Mouse (Mus musculus) spleen, adult 18-20 months (tissue): ENCODE data around the gene Oard1.

Experiments
- DNase-seq, 2 experiments: peaks; one replicate each; pipeline ENCODE4 v3.0.0; 2022; ENCODE audit warnings: mixed read lengths in 2 of 2

Gene Oard1

DNA sequence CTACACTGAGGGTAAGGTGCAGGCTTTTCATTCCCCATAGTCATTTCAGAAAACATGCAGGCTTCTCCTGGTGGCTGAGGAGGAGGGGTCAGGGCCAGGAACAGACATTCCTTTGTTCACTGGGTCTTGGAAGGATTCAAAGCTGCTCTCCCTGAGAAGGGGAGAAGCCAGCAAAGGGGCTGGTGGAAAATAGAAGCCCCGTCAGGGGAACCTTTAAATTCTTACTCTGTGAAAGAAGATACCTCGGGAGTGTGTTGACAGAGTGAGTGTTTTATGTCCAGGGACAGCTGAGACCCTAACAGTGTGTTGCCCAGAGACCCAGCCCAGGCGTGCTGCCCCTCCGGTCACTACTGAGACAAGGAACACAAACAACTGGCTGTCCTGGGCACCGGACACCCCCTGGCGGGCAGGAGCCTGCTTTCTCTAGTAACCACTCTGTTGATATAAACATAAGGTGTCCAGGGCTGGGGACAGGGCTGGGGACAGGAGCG is 27.7 kb downstream of the Oard1 start:
- no peak for DNase-seq

DNA sequence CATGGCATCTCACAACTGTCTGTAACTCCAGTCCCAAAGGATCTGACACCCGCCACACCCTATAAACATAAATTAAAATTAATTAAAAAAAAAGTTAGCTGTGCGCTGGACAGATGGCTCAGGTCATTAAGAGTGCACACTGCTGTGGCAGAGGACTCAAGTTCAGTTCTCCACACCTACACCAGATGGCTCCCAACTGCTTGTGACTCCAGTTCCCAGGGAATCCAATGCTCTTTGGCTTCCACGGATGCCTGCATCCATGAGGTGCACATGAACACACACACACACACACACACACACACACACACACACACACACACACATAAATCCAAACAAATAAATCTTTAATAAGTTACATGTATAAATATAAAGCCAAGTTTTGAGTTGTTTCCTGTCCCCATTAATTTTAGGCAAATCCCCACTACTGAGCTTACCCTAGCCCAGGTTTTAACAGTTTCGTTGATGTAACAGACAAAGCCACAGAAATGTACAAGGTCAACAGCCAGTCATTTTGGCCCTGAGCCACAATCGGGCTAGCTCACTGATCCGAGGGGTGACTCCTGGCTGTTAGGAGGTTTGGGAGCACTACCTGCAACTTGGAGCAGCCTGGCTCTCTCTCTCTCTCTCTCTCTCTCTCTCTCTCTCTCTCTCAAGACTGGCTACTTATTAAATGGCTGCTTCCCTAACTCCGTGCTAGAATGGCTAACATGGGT is 33.1 kb downstream of the Oard1 start:
- no peak for DNase-seq

DNA sequence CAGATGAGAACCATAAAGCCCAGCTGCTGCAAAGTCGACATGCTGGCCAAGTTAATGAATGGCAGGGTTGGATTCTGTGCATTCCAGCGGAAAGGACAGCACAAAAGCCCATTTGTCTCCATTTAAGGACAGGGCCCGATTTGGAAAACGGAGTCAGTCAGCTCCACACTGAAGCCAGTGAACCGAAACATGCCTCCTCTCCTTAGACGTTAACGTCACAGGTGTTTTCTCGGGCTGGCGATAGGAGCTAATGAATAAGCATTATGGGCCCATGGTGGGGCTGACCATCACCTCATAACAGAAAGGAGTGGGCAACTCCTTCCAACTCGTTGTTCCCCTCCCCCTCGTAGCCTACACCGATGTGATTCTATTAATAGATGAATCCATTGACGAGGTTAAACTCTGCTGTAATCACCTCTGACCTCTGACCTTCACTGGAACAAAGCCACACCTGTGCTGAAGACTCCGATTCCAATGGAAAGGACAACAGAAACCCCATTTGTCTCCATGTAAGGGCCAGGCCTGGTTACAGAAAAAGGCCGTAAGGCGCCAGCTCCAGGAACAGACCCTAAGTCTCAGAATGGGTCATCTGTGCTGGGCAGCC is 33.8 kb downstream of the Oard1 start:
- no peak for DNase-seq

DNA sequence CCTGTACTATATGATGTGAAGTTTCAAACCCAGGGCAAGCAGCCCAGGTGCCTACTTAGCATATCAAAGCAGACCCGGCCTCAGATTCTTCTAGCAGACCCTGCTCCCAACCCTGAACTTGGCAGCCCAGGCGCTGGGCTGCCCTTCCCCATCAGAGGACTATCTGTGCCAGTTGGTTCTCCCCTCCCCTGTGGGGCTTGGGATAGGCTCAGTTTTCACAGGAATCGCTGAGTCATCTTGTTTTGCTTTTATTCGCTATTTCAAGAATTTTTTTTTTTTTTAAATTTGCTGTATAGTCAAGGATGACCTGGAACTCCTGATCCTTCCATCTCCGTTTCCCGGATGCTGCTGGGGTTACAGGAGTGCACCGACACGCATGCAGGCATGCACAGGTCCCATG is 37.9 kb downstream of the Oard1 start:
- DNase-seq, result no peak

DNA sequence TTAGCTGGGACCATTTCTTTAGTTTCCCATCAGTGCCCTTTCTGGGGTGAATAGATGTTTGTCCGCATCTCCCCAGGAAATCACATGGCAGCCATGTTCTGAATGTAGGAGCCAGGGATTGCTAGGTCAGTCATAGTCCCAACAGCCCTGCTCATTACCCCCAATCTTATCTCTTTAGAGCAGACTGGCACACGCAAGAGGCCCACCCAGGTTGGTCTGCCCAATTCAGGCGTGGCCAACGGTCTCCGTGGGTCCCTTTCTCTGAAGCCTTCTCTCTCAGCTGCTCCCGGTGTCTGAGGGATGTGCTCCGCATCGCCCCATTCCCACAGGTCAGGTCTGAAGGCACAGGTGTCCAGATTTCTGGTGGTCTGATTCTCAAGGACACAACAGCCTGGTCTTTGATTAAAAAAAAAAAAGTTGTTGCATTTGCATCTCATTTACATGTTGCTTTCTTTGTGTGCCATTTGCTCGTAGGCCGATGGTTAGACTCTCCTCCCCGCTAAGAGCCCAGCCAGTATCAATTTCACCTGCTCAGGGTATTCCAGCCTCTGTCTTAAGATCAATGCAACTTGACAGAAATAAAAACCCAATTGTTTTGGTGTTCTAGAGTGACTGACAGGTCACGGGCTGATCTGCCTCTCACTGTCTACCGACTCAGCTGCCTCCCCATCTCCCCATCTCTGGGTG is 41.0 kb downstream of the Oard1 start:
- no peak for DNase-seq

DNA sequence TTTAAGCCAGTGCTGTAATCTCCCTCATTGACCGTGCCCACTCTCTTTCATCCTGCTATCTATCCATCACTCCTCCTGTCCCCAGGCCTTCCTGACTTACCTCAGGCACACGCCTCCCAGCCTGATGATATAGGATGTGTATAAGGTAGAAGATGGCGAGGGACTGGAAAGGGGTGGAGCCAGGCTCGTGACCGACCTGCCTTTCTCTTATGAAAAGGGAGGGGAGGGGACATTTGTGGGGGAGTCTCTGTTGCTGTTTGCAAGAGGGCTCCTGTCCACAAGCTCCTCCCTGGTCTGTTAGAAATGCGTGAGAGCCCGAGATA is 41.5 kb downstream of the Oard1 start, which contains the start of gene Tspo2:
Tspo2 (minus strand) TSS at position 170 of the 323 bp plus-strand sequence.
- no peak for DNase-seq

DNA sequence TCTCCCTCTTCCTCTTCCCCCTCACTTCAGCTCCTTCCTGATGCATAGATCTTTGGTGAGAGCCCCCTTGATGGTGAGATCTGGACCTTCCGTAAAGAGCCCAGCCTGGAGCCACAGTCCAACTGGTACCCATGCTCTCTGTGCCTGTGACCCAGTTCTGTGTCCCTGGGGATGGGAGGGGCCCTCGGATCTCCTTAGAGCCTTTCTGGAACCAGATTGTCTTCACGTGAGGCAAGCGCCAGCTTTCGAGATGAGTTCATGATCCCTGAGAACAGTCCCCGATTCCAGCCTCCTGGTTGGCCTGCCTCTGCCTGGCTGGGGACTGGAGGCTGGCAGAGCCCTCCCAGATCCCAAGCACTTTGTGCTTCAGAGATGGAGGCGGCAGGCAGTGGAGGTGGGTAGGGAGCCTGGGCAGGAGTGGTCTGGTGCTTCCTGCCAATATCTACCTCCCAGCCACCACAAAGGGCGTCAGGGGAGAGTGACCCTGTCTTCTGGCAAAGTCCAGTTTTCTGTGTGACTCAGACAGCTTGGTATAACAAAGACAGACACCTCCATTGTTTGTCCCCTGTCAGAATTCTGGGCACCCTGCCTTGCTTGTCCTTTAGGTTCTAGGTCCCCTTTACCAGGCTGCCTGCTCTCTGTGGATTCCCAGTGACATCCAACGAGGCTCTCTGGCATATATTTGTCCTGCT is 42.1 kb downstream of the Oard1 start:
- no peak for DNase-seq

DNA sequence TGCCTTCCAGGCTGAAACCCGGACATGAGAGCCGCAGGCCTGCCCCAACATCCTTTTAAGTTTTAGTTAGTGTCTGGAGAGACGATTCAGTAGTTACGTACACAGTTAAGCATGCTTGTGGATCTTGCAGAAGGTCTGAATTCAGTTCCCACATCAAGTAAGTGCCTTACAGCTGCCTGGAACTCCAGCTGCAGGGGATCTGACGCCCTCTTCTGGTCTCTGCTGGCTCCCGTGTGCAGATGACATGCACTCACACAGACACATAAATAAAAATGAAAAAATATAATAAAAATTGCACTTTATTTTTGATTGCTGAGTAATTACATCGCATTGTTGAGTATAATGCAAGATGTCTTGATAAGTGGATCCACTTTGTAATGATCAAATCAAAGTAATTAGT is 43.7 kb downstream of the Oard1 start:
- DNase-seq, result no peak

DNA sequence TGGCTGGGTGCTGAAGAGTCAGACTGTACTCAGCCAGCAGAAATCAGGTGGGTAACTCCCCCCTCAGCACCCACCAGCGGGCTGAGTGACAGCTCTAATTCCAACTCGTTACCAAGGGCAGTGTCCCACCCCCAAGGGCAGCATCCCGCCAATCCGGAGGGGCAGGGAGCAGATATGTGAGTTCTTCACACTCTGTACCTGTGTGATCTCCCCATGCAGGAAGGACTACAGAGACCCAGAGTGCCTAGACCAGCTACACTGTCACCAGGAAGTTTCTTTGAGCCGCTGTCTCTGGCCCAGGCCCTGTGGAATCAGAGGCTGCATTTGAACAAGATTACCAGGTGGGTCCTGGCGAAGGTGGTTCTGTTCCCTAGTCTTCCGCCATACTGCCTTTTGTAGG is 44.4 kb downstream of the Oard1 start:
- DNase-seq, result no peak

DNA sequence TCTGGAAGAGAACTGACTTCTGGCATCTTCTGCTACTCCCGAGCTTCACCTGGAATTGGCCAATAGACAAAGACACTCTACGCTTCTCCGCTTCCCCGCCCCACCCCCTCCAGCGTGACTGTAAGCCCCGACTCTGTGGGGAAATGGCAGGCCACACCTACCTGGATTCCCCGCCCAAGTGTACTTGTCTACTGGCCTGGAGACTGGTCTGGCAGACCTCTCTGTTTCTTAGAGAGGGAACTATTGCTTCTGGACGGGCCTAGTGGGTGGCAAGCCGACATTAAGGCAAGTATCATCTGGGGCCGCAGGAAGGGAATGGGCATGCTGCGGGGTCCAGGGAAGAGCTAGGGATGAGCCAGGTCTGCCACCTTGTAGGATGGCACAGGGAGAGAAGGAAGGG is 44.9 kb downstream of the Oard1 start, which contains the start of gene Unc5cl:
Unc5cl (plus strand) TSS at position 214 of the 400 bp plus-strand sequence.
- no peak for DNase-seq

DNA sequence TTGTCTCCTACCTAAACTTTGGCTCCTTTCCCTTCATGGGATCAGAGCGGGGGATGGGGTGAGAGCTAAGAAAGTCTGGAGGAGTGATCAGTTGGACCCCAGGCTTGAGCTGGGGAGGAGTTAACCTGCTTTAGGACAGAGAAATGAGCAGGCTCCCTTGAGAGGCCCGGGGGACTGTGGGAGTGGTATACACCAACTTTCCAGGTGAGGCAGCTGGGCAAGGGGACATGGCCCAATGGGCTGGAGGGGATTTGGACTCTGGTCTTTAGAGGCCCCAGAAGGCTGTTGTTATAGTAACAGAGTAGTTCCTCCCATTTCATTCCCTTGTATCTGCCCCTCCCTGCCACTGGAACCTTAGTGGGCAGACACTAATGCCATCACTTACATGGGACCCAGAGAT is 46.1 kb downstream of the Oard1 start:
- DNase-seq, result no peak

DNA sequence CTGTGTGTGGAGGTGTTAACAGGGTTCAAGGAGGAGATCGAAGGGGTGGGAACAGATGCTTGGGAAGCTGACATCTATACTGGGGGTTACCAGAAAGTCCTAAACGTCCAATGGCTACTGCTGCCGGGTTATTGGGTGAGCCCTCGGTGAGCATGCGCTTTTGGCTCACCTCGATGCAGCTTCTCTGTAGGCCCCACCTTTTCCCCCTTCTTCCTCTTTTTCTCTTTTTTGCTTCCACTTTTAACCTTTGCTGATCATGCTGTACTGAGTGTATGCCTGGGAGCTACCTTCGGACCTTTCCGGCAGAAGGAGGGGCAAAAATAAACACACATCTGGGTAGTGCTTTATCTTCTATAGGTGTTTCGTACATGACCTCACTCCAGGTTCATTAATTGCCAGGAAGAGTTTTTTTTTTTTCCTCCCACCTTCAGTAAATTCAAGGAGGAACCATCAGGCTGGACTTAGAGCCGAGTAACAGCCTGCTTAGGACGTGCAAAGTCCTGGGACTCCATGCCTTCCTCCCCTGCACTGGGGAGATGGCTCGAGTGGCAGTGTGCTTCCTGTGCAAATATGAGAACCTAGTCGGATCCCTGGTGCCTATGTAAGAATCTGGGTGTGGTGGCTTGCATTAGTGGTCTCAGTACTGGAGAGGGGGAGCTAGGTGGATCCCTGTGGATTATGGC is 48.3 kb downstream of the Oard1 start:
- DNase-seq, result peak in 1 of 2 experiments; percentile 22

DNA sequence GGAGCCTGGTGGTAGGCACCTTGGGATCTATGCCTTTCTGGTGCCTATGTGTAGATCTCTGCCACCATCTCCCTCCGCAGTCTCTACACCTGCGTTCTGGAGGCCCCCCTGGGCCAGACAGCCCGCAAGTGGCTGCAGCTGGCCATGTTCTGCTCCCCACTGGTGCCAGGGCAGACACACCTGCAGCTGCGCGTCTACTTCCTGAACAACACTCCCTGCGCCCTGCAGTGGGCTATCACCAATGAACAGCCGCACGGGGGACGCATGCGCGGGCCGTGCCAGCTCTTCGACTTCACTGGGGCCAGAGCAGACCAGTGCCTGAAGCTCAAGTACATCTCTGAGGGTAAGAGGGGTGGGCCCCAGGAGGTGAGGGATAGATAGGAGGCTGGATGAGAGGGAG is 52.3 kb downstream of the Oard1 start:
- DNase-seq, result peak; percentile 27 to 30

DNA sequence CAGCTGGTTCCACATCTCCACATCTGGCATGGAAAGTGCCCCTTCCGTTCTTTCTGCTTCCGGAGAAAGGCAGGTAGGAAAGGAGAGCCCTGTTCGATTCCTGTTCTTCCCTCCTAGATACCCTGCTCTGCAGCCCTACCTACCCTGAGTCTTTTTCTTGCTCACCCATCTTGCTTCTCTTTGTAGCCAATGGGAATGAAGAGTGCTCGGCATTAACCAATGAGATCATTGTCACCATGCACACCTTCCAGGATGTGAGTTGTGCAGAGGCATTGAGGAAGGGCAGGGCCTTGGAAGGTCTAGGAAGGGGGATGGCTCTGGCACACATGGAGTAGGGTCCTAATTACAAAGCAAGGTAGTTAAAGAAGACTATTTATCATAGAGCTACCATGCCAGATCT is 53.6 kb downstream of the Oard1 start:
- no peak for DNase-seq
